In genomic region chr10:116207987-116208726, GRCm38 (mm10) we compare ENCODE assay signal across 7 mouse cellular contexts.
A peak's percentile ranks its signal among the peaks of the same experiment; 100 is the strongest.
DNase-seq lines count a peak whose midpoint lies in the region; ATAC-seq and TF ChIP-seq lines count a peak whose summit lies in the region.

No protein-coding gene starts in this region.

- TF ChIP-seq EP300 in MEL (IDR thresholded peaks at IDR 0.05; ENCODE audit: low read depth in 1 of 2, low read length in 2 of 2): no peak

- ATAC-seq in lung, embryonic 15.5 days (ENCODE audit: borderline replicate concordance, extremely low read depth, low FRiP score, low TSS enrichment): 0 out of 2 replicates have a peak, but pooled peaks have one; percentile 23

- H3K4me3 ChIP-seq in MEL (ENCODE audit: control insufficient read depth in 1 of 2, insufficient read depth in 1 of 2, low read depth in 2 of 2, low read length in 2 of 2): no peak overlapping the region
- peak overlapping the region; percentile 40; the same call in 1 of the 2 replicates for H3K4me3 ChIP-seq in heart, embryonic 10.5 days
- H3K4me3 ChIP-seq in lung, embryonic 15.5 days: no peak overlapping the region

- H3K9ac ChIP-seq in MEL (ENCODE audit: control insufficient read depth, low read depth, low read length, poor library complexity, severe bottlenecking): no peak overlapping the region
- H3K9ac ChIP-seq in lung, embryonic 15.5 days: peak overlapping the region; percentile 1; the same call in 1 of the 2 replicates

- H3K79me2 ChIP-seq in MEL (ENCODE audit: control insufficient read depth, insufficient read depth, low read length, poor library complexity): no peaks in the 10 kb centered on the region

- no peaks in the 10 kb centered on the region for H3K36me3 ChIP-seq in MEL (ENCODE audit: control insufficient read depth in 1 of 2, insufficient read depth in 2 of 2, low read length in 2 of 2)
- no peaks in the 10 kb centered on the region for H3K36me3 ChIP-seq in heart, embryonic 10.5 days
- no peaks in the 10 kb centered on the region for H3K36me3 ChIP-seq in lung, embryonic 15.5 days

- peaks cover 0 to 4% of the 10 kb centered on the region in 2 experiments; a peak in 1 of 4 replicates for H3K4me1 ChIP-seq in MEL (ENCODE audit: control insufficient read depth in 1 of 2, insufficient read depth in 2 of 2, low read length in 2 of 2)
- peaks cover 14% of the 10 kb centered on the region for H3K4me1 ChIP-seq in heart, embryonic 10.5 days
- peaks cover 12% of the 10 kb centered on the region; the same call in 1 of the 2 replicates for H3K4me1 ChIP-seq in lung, embryonic 15.5 days

- WGBS in heart, embryonic 10.5 days: 10% methylated on average over 9 of the region's 9 CpGs
- WGBS in lung, embryonic 15.5 days: 16% methylated on average over 9 of the region's 9 CpGs

- peak; percentile 72 to 89 (median 84) for TF ChIP-seq CTCF in MEL (IDR thresholded peaks at IDR 0.05 in 2 of 3, conservative IDR thresholded peaks at IDR 0.05 in 1 of 3; ENCODE audit: control insufficient read depth in 1 of 3, insufficient read depth in 1 of 3, low read depth in 2 of 3, low read length in 3 of 3, poor library complexity in 1 of 3, severe bottlenecking in 1 of 3)

- peak; percentile 28 for DNase-seq in CD4-positive helper T cell, adult 2 months (ENCODE audit: low read depth, low spot score)
- DNase-seq in MEL (ENCODE audit: low read depth, low spot score): peak; percentile 35
- DNase-seq in cerebellum, postnatal 36 days: peak; percentile 39 to 47
- DNase-seq in heart, embryonic 10.5 days (ENCODE audit: low spot score): no peak
- peak; percentile 75 for DNase-seq in kidney, postnatal 14 days
- peak; percentile 71 to 73 for DNase-seq in right cerebral cortex, postnatal 10 days (ENCODE audit: low spot score in 2 of 2)

- H3K4me2 ChIP-seq in lung, embryonic 15.5 days: peak overlapping the region; percentile 40

- peak; percentile 70 for TF ChIP-seq RAD21 in MEL (IDR thresholded peaks at IDR 0.05; ENCODE audit: low read depth, low read length)

- H3K27ac ChIP-seq in MEL (ENCODE audit: control insufficient read depth, low read depth, low read length): no peak overlapping the region
- no peak overlapping the region; the same call in 1 of the 2 replicates for H3K27ac ChIP-seq in heart, embryonic 10.5 days
- H3K27ac ChIP-seq in lung, embryonic 15.5 days: peak overlapping the region; percentile 35; the same call in 1 of the 2 replicates

- no peaks in the 10 kb centered on the region for H3K27me3 ChIP-seq in MEL (ENCODE audit: control insufficient read depth in 1 of 2, insufficient read depth in 2 of 2, low read length in 2 of 2)
- H3K27me3 ChIP-seq in heart, embryonic 10.5 days (ENCODE audit: insufficient read depth, poor library complexity, severe bottlenecking): no peaks in the 10 kb centered on the region
- H3K27me3 ChIP-seq in lung, embryonic 15.5 days: no peaks in the 10 kb centered on the region

- no peak for TF ChIP-seq POLR2A in MEL (IDR thresholded peaks at IDR 0.05; ENCODE audit: control insufficient read depth in 1 of 2, insufficient read depth in 1 of 2, low read depth in 1 of 2, low read length in 2 of 2, poor library complexity in 1 of 2)

- H3K9me3 ChIP-seq in MEL (replicated peaks; ENCODE audit: insufficient read depth, low read length): no peaks in the 10 kb centered on the region
- no peaks in the 10 kb centered on the region for H3K9me3 ChIP-seq in heart, embryonic 10.5 days
- no peaks in the 10 kb centered on the region for H3K9me3 ChIP-seq in lung, embryonic 15.5 days

TF ChIP-seq in MEL, 35 proteins besides CTCF, POLR2A, EP300 and RAD21:
- TF ChIP-seq GATA1 (IDR thresholded peaks at IDR 0.05; ENCODE audit: low read depth, low read length): 0 out of 2 replicates have a peak, but pooled peaks have one; percentile 24
- TF ChIP-seq SMC3 (IDR thresholded peaks at IDR 0.05; ENCODE audit: low read depth, low read length): peak; percentile 59
- peak; percentile 92 for TF ChIP-seq ZNF384 (IDR thresholded peaks at IDR 0.05; ENCODE audit: low read depth, low read length)
- no peak for TF ChIP-seq JUND (IDR thresholded peaks at IDR 0.05; ENCODE audit: low read depth, low read length)
- peak; percentile 46; the same call in 1 of the 2 replicates for TF ChIP-seq ZC3H11A (IDR thresholded peaks at IDR 0.05; ENCODE audit: low read depth, low read length)
- no peak for TF ChIP-seq GABPA (IDR thresholded peaks at IDR 0.05; ENCODE audit: low read depth, low read length)
